Mouse (Mus musculus) layer of hippocampus, adult 18-20 months (tissue): ENCODE data around the gene Gm4141. TPM values are rescaled to one million over a fixed set of nuclear protein-coding genes. Genes with fewer than 3 reads are reported as not detected.
"Not testable (repeated sequence)": the region's sequence is repeated elsewhere in the genome, so short reads cannot be mapped to it uniquely, and the experiment has no call there.

ENCODE experiments used
- DNase-seq, 2 experiments: peaks; one replicate each; pipeline ENCODE4 v3.0.0; 2022; ENCODE audit warnings: low spot score in 2 of 2
- long read RNA-seq: library from polyadenylated mRNA; stranded (forward); transcript quantifications from one replicate; pipeline ENCODE4 v2.0.0, GENCODE M21; 2021
- total RNA-seq, 2 experiments: library from RNA; stranded (reverse); gene quantifications; 2 replicates each; pipeline ENCODE4 v1.2.3; 2021

Gene Gm4141
- not detected for total RNA-seq
- long read RNA-seq, result 0 reads

GRCm38 (mm10) chr7:20576141-20576540, at the start of gene Gm4141:
Gene Gm4141, minus strand, starts transcription at chr7:20576241.
- not testable (repeated sequence) for DNase-seq

GRCm38 (mm10) chr7:20598921-20599320, 22.9 kb upstream of the Gm4141 start, which contains the start of gene Gm4513:
Gene Gm4513, minus strand, starts transcription at chr7:20599021.
- DNase-seq, result not testable (repeated sequence)

- DNase-seq, result not testable (repeated sequence)
These were observed 30.4 kb downstream of the Gm4141 start, which contains the start of gene Gm5726 for GRCm38 (mm10) chr7:20545657-20546056. Gene Gm5726, minus strand, starts transcription at chr7:20545757.

- not testable (repeated sequence) for DNase-seq
These were observed 42.5 kb downstream of the Gm4141 start, which contains the start of gene Vmn1r104 for GRCm38 (mm10) chr7:20533537-20533936. Gene Vmn1r104, plus strand, starts transcription at chr7:20533837.

Other genes starting within 250 kb of the Gm4141 start
- gene Gm4133, start 242.2 kb downstream of the Gm4141 start, total RNA-seq, result not detected
- not detected for gene Gm5728, start 200.8 kb downstream of the Gm4141 start, total RNA-seq
- not detected for gene Vmn1r100, start 158.3 kb downstream of the Gm4141 start, total RNA-seq
- not detected for gene Vmn1r101, start 133.6 kb downstream of the Gm4141 start, total RNA-seq
- not detected for gene Gm10670, start 101.3 kb downstream of the Gm4141 start, total RNA-seq
- gene Vmn1r103, start 65.7 kb downstream of the Gm4141 start, total RNA-seq, result not detected
- not detected for gene Vmn1r104, start 42.4 kb downstream of the Gm4141 start, total RNA-seq
- gene Gm5726, start 30.5 kb downstream of the Gm4141 start, total RNA-seq, result not detected
- gene Gm4513, start 22.8 kb upstream of the Gm4141 start, total RNA-seq, result not detected
- gene Vmn1r107, start 92.7 kb upstream of the Gm4141 start, total RNA-seq, result not detected
- not detected for gene Vmn1r111, start 127.0 kb upstream of the Gm4141 start, total RNA-seq
- gene Gm10668, start 154.4 kb upstream of the Gm4141 start, total RNA-seq, result not detected
- gene Vmn1r112, start 194.9 kb upstream of the Gm4141 start, total RNA-seq, result not detected
- gene Vmn1r113, start 211.0 kb upstream of the Gm4141 start, total RNA-seq, result not detected
- not detected for gene Vmn1r114, start 235.9 kb upstream of the Gm4141 start, total RNA-seq